Mouse (Mus musculus) G1E (cell line): ENCODE data around the gene Fyco1.

Experiments
- CTCF ChIP-seq: IDR thresholded peaks from 2 replicates; pipeline ENCODE4 v1.5.1; 2012; ENCODE audit warnings: low read depth, low read length, inconsistent platforms, mixed read lengths
- GATA1 ChIP-seq: IDR thresholded peaks from 2 replicates; pipeline ENCODE4 v1.6.1; 2012; ENCODE audit warnings: borderline replicate concordance, low read length, inconsistent platforms, mixed read lengths
- POLR2AphosphoS5 ChIP-seq: IDR thresholded peaks from 2 replicates; pipeline ENCODE4 v1.6.1; 2012; ENCODE audit warnings: low read depth, low read length, inconsistent platforms; ENCODE audit not compliant: insufficient replicate concordance
- TAL1 ChIP-seq: conservative IDR thresholded peaks from 2 replicates; pipeline ENCODE4 v1.6.1; 2012; ENCODE audit warnings: low read depth, low read length, inconsistent platforms, mixed read lengths

DNA sequence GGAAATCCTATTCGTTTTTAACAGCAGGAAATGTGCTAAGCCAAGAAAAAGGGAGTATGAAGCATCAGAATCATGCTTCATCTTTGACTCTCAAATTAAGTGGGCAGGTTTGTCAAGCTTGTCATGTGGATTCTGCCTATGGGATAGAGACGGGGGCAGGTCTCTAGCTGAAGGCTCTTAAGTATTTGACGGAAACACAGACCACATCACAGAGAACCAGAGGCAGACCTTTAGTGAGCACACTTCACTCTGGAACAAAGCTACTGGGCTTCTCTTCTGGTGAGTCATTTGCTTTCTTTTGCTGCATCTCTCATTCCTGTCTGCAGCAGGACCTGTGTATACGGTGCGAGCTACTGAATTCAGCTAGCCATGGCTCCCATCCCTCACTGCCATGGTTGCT is 45.4 kb downstream of the Fyco1 start, which contains the start of gene Cxcr6:
- TF ChIP-seq CTCF (no peak), POLR2AphosphoS5 (no peak), GATA1 (no peak), TAL1 (no peak)
